Mouse (Mus musculus): ENCODE data around the gene Grik2. TPM values are rescaled to one million over a fixed set of nuclear protein-coding genes. Genes with fewer than 3 reads are reported as not detected.
"Not testable (repeated sequence)": the region's sequence is repeated elsewhere in the genome, so short reads cannot be mapped to it uniquely, and the experiment has no call there.

The Grik2 gene
- polyA plus RNA-seq, 1 experiment, result 0.05 TPM

DNA sequence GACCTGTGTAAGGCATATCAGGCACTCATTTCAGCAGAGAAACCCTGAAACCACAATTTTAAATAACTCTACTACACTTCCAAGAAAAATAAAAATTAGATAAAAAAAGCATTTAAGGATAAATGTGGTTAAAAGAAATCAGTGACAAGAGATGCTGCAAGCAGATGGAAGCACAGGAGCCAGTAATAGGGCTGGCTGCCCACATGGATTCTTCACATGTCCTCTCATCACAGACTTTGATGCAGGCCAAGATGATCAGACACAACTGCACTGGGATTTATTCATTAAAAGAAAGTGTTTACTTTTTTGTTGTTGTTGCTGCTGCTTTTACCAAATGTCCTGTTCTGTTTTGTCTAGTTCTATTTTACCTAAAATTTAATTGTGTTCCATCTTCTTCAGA is 315.0 kb downstream of the Grik2 start:
- Histone ChIP-seq H3K27me3 (ENCODE audit: control insufficient read depth, insufficient read depth, low read length) (no peaks in the 10 kb centered on the region), H3K4me3 (ENCODE audit: low read depth, low read length) (no peak overlapping the region)
- no peak for TF ChIP-seq POLR2A (IDR thresholded peaks at IDR 0.05; ENCODE audit: low read depth, low read length)
- no peak for TF ChIP-seq CTCF (IDR thresholded peaks at IDR 0.05; ENCODE audit: extremely low read depth, insufficient read length, insufficient replicate concordance, low read depth, low read length)

DNA sequence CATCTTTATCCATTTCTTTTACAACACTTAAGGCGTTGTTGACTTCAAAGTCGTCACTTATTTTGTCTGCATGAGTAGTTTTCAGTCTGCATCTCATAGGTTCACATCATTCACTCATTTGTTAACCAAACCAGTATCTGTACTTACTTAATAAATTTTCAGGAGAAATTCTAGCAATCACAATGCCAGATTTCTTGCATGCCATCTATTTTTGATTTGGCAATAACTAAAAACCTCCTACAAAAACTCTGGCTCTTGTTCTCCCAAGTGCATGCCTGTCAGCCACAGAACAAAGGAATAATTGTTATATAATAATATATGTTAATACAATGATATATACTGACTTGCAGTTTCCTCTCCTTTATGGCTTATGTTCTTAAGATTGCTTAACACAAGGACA is 331.8 kb downstream of the Grik2 start:
- Histone ChIP-seq H3K4me1 (ENCODE audit: control insufficient read depth, insufficient read depth, insufficient read length, low read length) (no peaks in the 10 kb centered on the region), H3K27ac (ENCODE audit: insufficient read depth, low read depth, low read length) (no peak overlapping the region), H3K36me3 (ENCODE audit: control insufficient read depth, insufficient read depth, low read length) (no peaks in the 10 kb centered on the region), H3K4me3 (ENCODE audit: low read depth, low read length) (no peak overlapping the region), H3K27me3 (ENCODE audit: control insufficient read depth, insufficient read depth, low read length) (no peaks in the 10 kb centered on the region)
- TF ChIP-seq POLR2A (IDR thresholded peaks at IDR 0.05; ENCODE audit: low read depth, low read length) (no peak), CTCF (IDR thresholded peaks at IDR 0.05; ENCODE audit: extremely low read depth, insufficient read length, insufficient replicate concordance, low read depth, low read length) (no peak)
- 93% methylated on average over 2 of the region's 2 CpGs for whole genome bisulfite sequencing

More for the DNA sequence above, 315.0 kb downstream of the Grik2 start:
- H3K27ac ChIP-seq (ENCODE audit: insufficient read depth, low read depth, low read length), result no peak overlapping the region
- no peaks in the 10 kb centered on the region for H3K4me1 ChIP-seq (ENCODE audit: control insufficient read depth, insufficient read depth, insufficient read length, low read length)
- no peaks in the 10 kb centered on the region for H3K36me3 ChIP-seq (ENCODE audit: control insufficient read depth, insufficient read depth, low read length)

DNA sequence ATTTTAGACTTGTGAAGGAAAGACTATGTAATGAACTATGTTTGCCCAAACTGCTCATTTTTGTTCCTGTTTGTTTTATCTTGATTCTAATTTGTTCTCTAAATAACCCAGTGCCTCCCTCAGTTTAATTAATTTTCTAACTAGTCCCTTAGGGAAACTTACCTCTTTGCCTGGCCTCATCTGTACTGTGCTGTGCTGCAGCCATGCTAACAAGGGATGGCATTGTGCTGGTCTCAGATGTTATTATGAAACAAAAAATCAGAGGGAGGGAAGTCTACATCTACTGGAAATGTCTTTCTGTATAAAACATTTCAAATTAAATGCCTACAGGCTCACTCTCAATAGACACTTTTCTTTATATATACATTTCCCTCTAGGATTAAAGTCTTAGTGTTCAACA is 335.0 kb downstream of the Grik2 start:
- Histone ChIP-seq H3K36me3 (ENCODE audit: control insufficient read depth, insufficient read depth, low read length) (no peaks in the 10 kb centered on the region), H3K27ac (ENCODE audit: insufficient read depth, low read depth, low read length) (no peak overlapping the region), H3K27me3 (ENCODE audit: control insufficient read depth, insufficient read depth, low read length) (no peaks in the 10 kb centered on the region), H3K4me3 (ENCODE audit: low read depth, low read length) (no peak overlapping the region), H3K4me1 (ENCODE audit: control insufficient read depth, insufficient read depth, insufficient read length, low read length) (no peaks in the 10 kb centered on the region)
- TF ChIP-seq CTCF (IDR thresholded peaks at IDR 0.05; ENCODE audit: extremely low read depth, insufficient read length, insufficient replicate concordance, low read depth, low read length) (no peak), POLR2A (IDR thresholded peaks at IDR 0.05; ENCODE audit: low read depth, low read length) (no peak)

DNA sequence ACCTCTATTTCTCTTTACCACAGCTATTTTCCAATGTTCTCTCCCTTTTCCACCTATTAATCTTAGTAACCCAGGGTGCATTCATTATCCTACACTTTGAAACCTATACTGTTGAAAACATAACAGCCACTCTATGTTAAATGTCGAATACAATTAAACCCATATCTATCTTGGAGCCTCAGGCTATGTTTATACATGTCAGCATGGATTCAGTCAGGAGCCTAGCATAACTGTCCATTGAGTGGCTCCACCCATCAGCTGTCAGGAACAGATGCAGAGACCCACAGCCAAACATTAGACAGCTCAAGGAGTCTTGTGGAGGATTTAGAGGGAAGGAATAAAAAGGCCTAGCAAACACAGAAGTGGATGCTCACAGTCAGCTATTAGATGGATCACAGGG is 347.2 kb downstream of the Grik2 start:
- no peak for TF ChIP-seq POLR2A (IDR thresholded peaks at IDR 0.05; ENCODE audit: low read depth, low read length)
- TF ChIP-seq CTCF (IDR thresholded peaks at IDR 0.05; ENCODE audit: extremely low read depth, insufficient read length, insufficient replicate concordance, low read depth, low read length), result no peak
- 67% methylated on average over 1 of the region's 1 CpGs for WGBS
- Histone ChIP-seq H3K27me3 (ENCODE audit: control insufficient read depth, insufficient read depth, low read length) (no peaks in the 10 kb centered on the region), H3K36me3 (ENCODE audit: control insufficient read depth, insufficient read depth, low read length) (no peaks in the 10 kb centered on the region), H3K4me3 (ENCODE audit: low read depth, low read length) (no peak overlapping the region), H3K4me1 (ENCODE audit: control insufficient read depth, insufficient read depth, insufficient read length, low read length) (no peaks in the 10 kb centered on the region), H3K27ac (ENCODE audit: insufficient read depth, low read depth, low read length) (no peak overlapping the region)

DNA sequence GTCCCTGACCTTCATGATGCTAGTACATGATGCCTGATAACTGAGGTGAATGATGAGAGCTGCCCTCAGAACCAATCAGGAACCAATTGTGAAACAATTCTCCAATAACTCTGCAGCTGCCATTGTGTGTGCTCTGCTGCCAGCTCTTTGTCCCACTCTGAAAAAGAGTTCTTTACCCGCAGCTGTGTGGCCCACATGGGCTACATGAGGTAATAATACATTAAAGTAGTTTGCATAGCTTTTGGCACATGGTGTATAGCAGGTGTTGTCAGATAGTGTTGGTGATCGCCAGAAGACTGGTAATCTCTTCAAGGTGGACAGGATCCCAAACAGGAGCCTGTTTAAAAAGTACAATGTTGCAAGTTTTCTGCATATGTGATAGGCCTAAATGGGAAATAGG is 351.5 kb downstream of the Grik2 start:
- no peak overlapping the region for H3K27ac ChIP-seq (ENCODE audit: insufficient read depth, low read depth, low read length)
- no peaks in the 10 kb centered on the region for H3K4me1 ChIP-seq (ENCODE audit: control insufficient read depth, insufficient read depth, insufficient read length, low read length)
- 63% methylated on average over 2 of the region's 2 CpGs for WGBS
- H3K4me3 ChIP-seq (ENCODE audit: low read depth, low read length), result no peak overlapping the region
- TF ChIP-seq POLR2A (IDR thresholded peaks at IDR 0.05; ENCODE audit: low read depth, low read length) (no peak), CTCF (IDR thresholded peaks at IDR 0.05; ENCODE audit: extremely low read depth, insufficient read length, insufficient replicate concordance, low read depth, low read length) (no peak)
- no peaks in the 10 kb centered on the region for H3K27me3 ChIP-seq (ENCODE audit: control insufficient read depth, insufficient read depth, low read length)
- H3K36me3 ChIP-seq (ENCODE audit: control insufficient read depth, insufficient read depth, low read length), result no peaks in the 10 kb centered on the region

DNA sequence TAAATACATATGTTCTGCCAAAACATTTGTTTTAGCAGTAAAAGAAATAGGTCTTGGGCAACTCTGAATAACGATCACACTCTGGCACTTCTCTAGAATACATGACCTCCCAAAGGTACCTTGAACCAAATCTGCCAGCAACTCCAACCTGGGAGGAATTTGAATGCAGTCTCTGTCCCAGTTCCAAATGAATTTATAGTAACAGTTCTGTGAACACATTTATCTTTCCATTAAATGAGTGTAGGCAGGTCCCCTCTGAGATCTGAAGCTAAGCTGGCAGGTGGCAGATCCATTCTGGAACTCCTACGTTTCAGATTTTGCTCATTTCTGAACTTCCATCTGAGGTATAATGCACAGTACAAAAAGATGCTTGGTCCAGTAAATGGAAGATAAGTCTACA is 352.3 kb downstream of the Grik2 start:
- H3K27me3 ChIP-seq (ENCODE audit: control insufficient read depth, insufficient read depth, low read length), result no peaks in the 10 kb centered on the region
- 83% methylated on average over 2 of the region's 2 CpGs for WGBS

DNA sequence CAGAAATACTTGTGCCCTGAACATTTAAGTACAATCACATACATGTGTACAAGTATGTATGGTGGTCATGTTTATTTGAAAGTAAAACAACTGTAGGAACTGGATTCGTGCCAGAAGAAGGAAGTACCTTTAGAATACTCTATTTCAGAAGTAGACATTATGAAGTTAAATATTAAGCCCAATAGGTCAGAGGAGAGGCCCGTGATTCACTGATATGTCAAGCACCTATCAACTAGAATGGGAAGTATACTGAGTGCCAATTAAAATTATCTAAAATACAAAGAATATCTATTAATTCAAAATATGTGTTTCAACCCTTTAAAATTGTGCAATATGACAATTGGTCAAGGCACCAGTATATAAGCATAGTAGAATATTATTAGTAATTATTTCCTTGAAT is 355.7 kb downstream of the Grik2 start:
- Histone ChIP-seq H3K27ac (ENCODE audit: insufficient read depth, low read depth, low read length) (no peak overlapping the region), H3K27me3 (ENCODE audit: control insufficient read depth, insufficient read depth, low read length) (no peaks in the 10 kb centered on the region), H3K36me3 (ENCODE audit: control insufficient read depth, insufficient read depth, low read length) (no peaks in the 10 kb centered on the region), H3K4me1 (ENCODE audit: control insufficient read depth, insufficient read depth, insufficient read length, low read length) (no peaks in the 10 kb centered on the region), H3K4me3 (ENCODE audit: low read depth, low read length) (no peak overlapping the region)
- TF ChIP-seq CTCF (IDR thresholded peaks at IDR 0.05; ENCODE audit: extremely low read depth, insufficient read length, insufficient replicate concordance, low read depth, low read length) (no peak), POLR2A (IDR thresholded peaks at IDR 0.05; ENCODE audit: low read depth, low read length) (no peak)
- 28% methylated on average over 2 of the region's 2 CpGs for WGBS

More for the DNA sequence above, 352.3 kb downstream of the Grik2 start:
- no peak overlapping the region for H3K4me3 ChIP-seq (ENCODE audit: low read depth, low read length)
- no peaks in the 10 kb centered on the region for H3K4me1 ChIP-seq (ENCODE audit: control insufficient read depth, insufficient read depth, insufficient read length, low read length)
- no peaks in the 10 kb centered on the region for H3K36me3 ChIP-seq (ENCODE audit: control insufficient read depth, insufficient read depth, low read length)
- no peak overlapping the region for H3K27ac ChIP-seq (ENCODE audit: insufficient read depth, low read depth, low read length)
- no peak for TF ChIP-seq POLR2A (IDR thresholded peaks at IDR 0.05; ENCODE audit: low read depth, low read length)
- no peak for TF ChIP-seq CTCF (IDR thresholded peaks at IDR 0.05; ENCODE audit: extremely low read depth, insufficient read length, insufficient replicate concordance, low read depth, low read length)

DNA sequence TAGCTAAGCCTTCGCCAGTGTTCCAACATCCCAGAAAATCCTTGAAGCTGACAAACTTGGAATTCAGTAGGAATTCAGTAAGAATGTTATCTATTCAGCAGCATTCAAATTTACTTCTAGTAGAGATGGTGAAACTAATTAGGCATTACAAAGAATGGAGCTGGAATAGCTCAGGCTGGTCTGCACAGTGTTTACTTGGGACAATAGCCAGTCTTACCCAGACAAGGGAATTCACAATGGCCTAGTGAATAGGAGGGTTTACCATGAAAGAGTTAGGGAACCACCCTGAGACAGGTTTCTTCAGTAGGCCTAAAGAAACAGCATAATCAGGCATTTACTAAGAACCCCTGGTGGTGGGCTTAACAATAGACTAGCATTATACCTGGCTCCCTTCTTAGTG is 371.4 kb downstream of the Grik2 start:
- not testable (repeated sequence) for H3K36me3 ChIP-seq (ENCODE audit: control insufficient read depth, insufficient read depth, low read length); H3K27me3 ChIP-seq (ENCODE audit: control insufficient read depth, insufficient read depth, low read length); H3K27ac ChIP-seq (ENCODE audit: insufficient read depth, low read depth, low read length); H3K4me1 ChIP-seq (ENCODE audit: control insufficient read depth, insufficient read depth, insufficient read length, low read length); H3K4me3 ChIP-seq (ENCODE audit: low read depth, low read length)
- 88% methylated on average over 1 of the region's 1 CpGs for WGBS
